Mouse (Mus musculus) heart, adult 2 months (tissue): ENCODE data around the gene Pyroxd2.

Experiments used
- CTCF ChIP-seq: fragments of 200-600 bp; IDR thresholded peaks from 2 replicates; pipeline ENCODE4 v1.8.1; 2022; ENCODE audit warnings: antibody characterized with exemption, mild to moderate bottlenecking, moderate library complexity
- EP300 ChIP-seq: fragments of 200-500 bp; IDR thresholded peaks from 2 replicates; pipeline ENCODE4 v1.6.1; 2011; ENCODE audit warnings: low read depth, low read length, control low read depth; ENCODE audit not compliant: insufficient read depth
- POLR2A ChIP-seq: fragments of 200-500 bp; IDR thresholded peaks from 2 replicates; pipeline ENCODE4 v1.6.1; 2011; ENCODE audit warnings: mild to moderate bottlenecking, low read depth, low read length, control low read depth; ENCODE audit not compliant: insufficient read depth

- TF ChIP-seq CTCF = no peak
- TF ChIP-seq POLR2A = no peak
- TF ChIP-seq EP300 = no peak
Measured at GRCm38 (mm10) chr19:42797866-42798265, 45.3 kb upstream of the Pyroxd2 start.
